In the genomic region with DNA sequence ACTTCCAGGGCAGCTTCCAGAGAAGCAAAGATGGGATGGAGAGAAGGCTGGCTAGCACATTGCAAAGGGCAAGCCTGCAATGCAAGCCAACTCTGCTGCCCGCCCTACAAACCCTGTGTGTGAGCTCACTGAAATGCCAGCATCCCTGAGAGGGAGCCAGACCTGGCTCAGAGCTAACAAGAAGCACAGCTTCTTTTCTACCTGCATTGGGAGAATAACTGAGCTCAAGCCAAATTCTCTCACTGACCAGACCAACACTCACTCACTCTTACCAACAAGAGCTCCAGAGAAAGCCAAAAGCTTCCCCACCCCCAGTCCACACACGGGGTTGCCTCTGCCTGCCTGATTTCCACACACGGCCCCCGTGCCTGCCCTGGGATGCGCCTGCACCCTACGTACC, we compare ENCODE assay signal across 13 mouse cellular contexts. TPM values are rescaled to one million over a fixed set of nuclear protein-coding genes. Genes with fewer than 3 reads are reported as not detected.
DNase-seq lines count a peak whose midpoint lies in the region; ATAC-seq and TF ChIP-seq lines count a peak whose summit lies in the region.
"Had no signal": no experiment of that assay in that cellular context is flagged by ENCODE, and none has a peak within 500 bp of the region (broad histone marks: within the 10 kb centered on the region; RNA-seq: fewer than 3 reads in every experiment).

No protein-coding gene starts in this region.

- peak overlapping the region; percentile 81 for H3K27ac ChIP-seq in heart, embryonic 12.5 days (ENCODE audit: poor library complexity, severe bottlenecking)
- H3K27ac ChIP-seq in lung, embryonic 16.5 days (ENCODE audit: low read length) = peak overlapping the region; percentile 34; the same call in 1 of the 2 replicates
- peak overlapping the region; percentile 95 for H3K27ac ChIP-seq in embryonic fibroblast, embryonic 13.5 days (ENCODE audit: insufficient read depth, low read length)
- H3K27ac ChIP-seq: neural tube, embryonic 12.5 days had no signal

- H3K9me3 ChIP-seq in heart, embryonic 12.5 days (replicated peaks) = no peaks in the 10 kb centered on the region
- no peaks in the 10 kb centered on the region for H3K9me3 ChIP-seq in lung, embryonic 16.5 days (ENCODE audit: control insufficient read depth, low read length)
- H3K9me3 ChIP-seq: neural tube, embryonic 12.5 days had no signal

- TF ChIP-seq CTCF in embryonic fibroblast, embryonic 13.5 days (IDR thresholded peaks at IDR 0.05; ENCODE audit: borderline replicate concordance, insufficient read depth, low read length) = no peak

- 0 out of 2 replicates have a peak overlapping the region, but pooled peaks have one; percentile 22 for H3K9ac ChIP-seq in heart, embryonic 12.5 days
- no peak overlapping the region for H3K9ac ChIP-seq in lung, embryonic 16.5 days (ENCODE audit: low read length)
- H3K9ac ChIP-seq: neural tube, embryonic 12.5 days had no signal

- TF ChIP-seq POLR2A in embryonic fibroblast, embryonic 13.5 days (IDR thresholded peaks at IDR 0.05; ENCODE audit: low read depth, low read length) = no peak

- no peak overlapping the region for H3K4me2 ChIP-seq in heart, embryonic 12.5 days
- H3K4me2 ChIP-seq in lung, embryonic 16.5 days (ENCODE audit: low read depth, low read length) = no peak overlapping the region
- H3K4me2 ChIP-seq: liver, embryonic 11.5 days; neural tube, embryonic 12.5 days had no signal

- no peak for ATAC-seq in heart, embryonic 12.5 days (ENCODE audit: insufficient number of reproducible peaks, low FRiP score)
- ATAC-seq in lung, embryonic 16.5 days (ENCODE audit: low read depth) = no peak
- ATAC-seq: CD4-positive, CD25-positive, alpha-beta regulatory T cell, adult 4 months had no signal

- no peaks in the 10 kb centered on the region for H3K27me3 ChIP-seq in heart, embryonic 12.5 days (replicated peaks)
- no peaks in the 10 kb centered on the region for H3K27me3 ChIP-seq in lung, embryonic 16.5 days (ENCODE audit: control insufficient read depth, insufficient read depth, low read depth, low read length)
- H3K27me3 ChIP-seq: neural tube, embryonic 12.5 days had no signal

- H3K36me3 ChIP-seq in heart, embryonic 12.5 days = peaks cover 82% of the 10 kb centered on the region
- peaks cover 46% of the 10 kb centered on the region for H3K36me3 ChIP-seq in lung, embryonic 16.5 days (ENCODE audit: control insufficient read depth, insufficient read depth, low read length)

- 81% methylated on average over 6 of the region's 6 CpGs for WGBS in heart, embryonic 12.5 days
- WGBS in lung, embryonic 16.5 days = 79% methylated on average over 6 of the region's 6 CpGs

- peaks cover 94% of the 10 kb centered on the region for H3K4me1 ChIP-seq in heart, embryonic 12.5 days (replicated peaks)
- H3K4me1 ChIP-seq in lung, embryonic 16.5 days (replicated peaks; ENCODE audit: control insufficient read depth, insufficient read depth, low read length) = peaks cover 48% of the 10 kb centered on the region
- H3K4me1 ChIP-seq in embryonic fibroblast, embryonic 13.5 days (ENCODE audit: control insufficient read depth, insufficient read depth, low read length) = peaks cover 71% of the 10 kb centered on the region

- H3K4me3 ChIP-seq in heart, embryonic 12.5 days = no peak overlapping the region
- H3K4me3 ChIP-seq in lung, embryonic 16.5 days (ENCODE audit: low read length) = no peak overlapping the region
- H3K4me3 ChIP-seq in embryonic fibroblast, embryonic 13.5 days (ENCODE audit: insufficient read depth, low read length) = no peak overlapping the region
- H3K4me3 ChIP-seq: erythroblast, embryonic 14.5 days; neural tube, embryonic 12.5 days had no signal

- no peak for DNase-seq in heart, adult 11 months
- DNase-seq in lung, postnatal 14 days = no peak
- peak; percentile 68 to 73 for DNase-seq in cerebellum, adult 18-20 months
- DNase-seq in yolk sac, embryonic 10.5 days (ENCODE audit: low spot score) = no peak
- DNase-seq in frontal cortex, postnatal 36 days (ENCODE audit: low spot score in 2 of 2) = no peak
- DNase-seq: kidney, adult 18-20 months had no signal

RNA-seq across cellular contexts. Expression of a gene that starts 37.5 kb away (rescaled TPM):
- polyA plus RNA-seq in heart, embryonic 12.5 days (2016; fragmentation: Nextera tagmentation; extraction: Ambion mirVana) = 41.9 and 42.0 TPM in 2 replicates
- 71.7 and 77.6 TPM in 2 replicates for polyA plus RNA-seq in lung, embryonic 16.5 days (2015; fragmentation: Nextera tagmentation; extraction: Ambion mirVana)
- 718 and 1,071 TPM in 2 replicates for polyA plus RNA-seq in embryonic fibroblast, embryonic 13.5 days (2011; ENCODE audit: insufficient read length, low read depth, missing spikeins)

RNA-seq across cellular contexts. Expression of a gene that starts 47.7 kb away (rescaled TPM):
- 0.65 and 0.74 TPM in 2 replicates for polyA plus RNA-seq in heart, embryonic 12.5 days (2016; fragmentation: Nextera tagmentation; extraction: Ambion mirVana)
- 0.10 and 0.20 TPM in 2 replicates for polyA plus RNA-seq in lung, embryonic 16.5 days (2015; fragmentation: Nextera tagmentation; extraction: Ambion mirVana)
- polyA plus RNA-seq in embryonic fibroblast, embryonic 13.5 days (2011; ENCODE audit: insufficient read length, low read depth, missing spikeins) = 0.58 and 2.6 TPM in 2 replicates
- polyA plus RNA-seq: CD4-positive, CD25-positive, alpha-beta regulatory T cell, adult 4 months had no signal

Comparison
In these comparisons a context has a peak if more than half of its experiments do, and no peak if none do; other contexts are left out.
1. H3K27ac ChIP-seq: peak in every context shown above with its lines; median percentile 95 in embryonic fibroblast, embryonic 13.5 days; 81 in heart, embryonic 12.5 days; 34 in lung, embryonic 16.5 days.
2. DNase-seq: peak in cerebellum, adult 18-20 months (2 of 2); none in heart, adult 11 months (single experiment), lung, postnatal 14 days (single experiment), yolk sac, embryonic 10.5 days (single experiment) and frontal cortex, postnatal 36 days (0 of 2).